Mouse (Mus musculus): Measurements from ENCODE around the gene Pbrm1. TPM values are rescaled to one million over a fixed set of nuclear protein-coding genes. Genes with fewer than 3 reads are reported as not detected.

Gene Pbrm1
- total RNA-seq, 2 experiments from 2014 or later, result 34.8 to 37.0 TPM

DNA sequence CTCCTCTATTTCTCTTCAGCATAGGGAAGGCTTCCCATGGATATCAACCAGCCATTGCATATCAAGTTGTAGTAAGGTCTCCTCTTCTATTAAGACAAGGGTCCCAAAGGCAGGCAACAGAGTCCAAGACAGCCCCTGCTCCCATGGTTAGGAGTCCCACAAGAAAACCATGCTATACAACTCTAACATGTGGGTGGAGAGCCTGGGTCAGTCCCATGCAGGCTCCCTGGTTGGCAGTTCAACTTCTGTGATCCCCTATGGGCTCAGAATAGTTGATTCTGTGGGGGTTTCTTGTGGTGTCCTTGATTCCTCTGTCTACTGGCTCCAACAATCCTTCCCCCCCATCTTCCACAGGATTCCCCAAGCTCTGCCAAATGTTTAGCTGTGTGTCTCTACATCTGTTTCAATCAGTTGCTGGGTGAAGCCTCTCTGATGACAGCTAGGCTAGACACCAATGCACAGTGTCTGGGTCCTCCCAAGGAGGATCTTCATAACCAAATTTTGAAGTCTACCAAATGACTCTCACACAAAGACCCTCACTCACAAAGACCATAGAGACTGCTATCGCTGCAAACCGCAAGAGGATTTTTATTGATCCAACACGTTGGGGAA is 59.8 kb downstream of the Pbrm1 start:
- intact Hi-C loops (cut with DNase I), result no loop called here
- no peak for DNase-seq

- no peak for DNase-seq
- intact Hi-C loops (cut with DNase I), result no loop called here
Observed at GRCm38 (mm10) chr14:31079313-31080028, 60.5 kb downstream of the Pbrm1 start.

- intact Hi-C loops (cut with DNase I), result no loop called here
- no peak for DNase-seq
Observed at GRCm38 (mm10) chr14:31081147-31081546, 62.2 kb downstream of the Pbrm1 start.

DNA sequence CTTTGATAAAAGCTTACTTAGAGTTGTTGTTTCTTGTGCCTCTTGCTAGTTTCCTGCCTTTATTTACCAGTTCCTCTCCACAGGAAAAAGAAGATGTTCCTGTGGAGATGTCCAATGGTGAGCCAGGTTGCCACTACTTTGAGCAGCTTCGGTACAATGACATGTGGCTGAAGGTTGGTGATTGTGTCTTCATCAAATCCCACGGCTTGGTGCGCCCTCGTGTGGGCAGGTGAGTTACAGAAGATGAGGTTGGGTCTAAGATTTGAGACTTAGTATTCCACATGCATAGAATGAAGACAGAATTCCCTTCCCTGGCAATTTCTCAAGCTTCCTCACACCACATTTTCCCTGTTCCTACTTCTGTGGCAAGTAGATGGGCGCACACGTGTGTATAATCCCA is 68.5 kb downstream of the Pbrm1 start:
- DNase-seq, result no peak
- intact Hi-C loops (cut with DNase I), result no loop called here

- no peak for DNase-seq
- intact Hi-C loops (cut with DNase I), result no loop called here
Observed at GRCm38 (mm10) chr14:31088515-31088914, 69.6 kb downstream of the Pbrm1 start.

DNA sequence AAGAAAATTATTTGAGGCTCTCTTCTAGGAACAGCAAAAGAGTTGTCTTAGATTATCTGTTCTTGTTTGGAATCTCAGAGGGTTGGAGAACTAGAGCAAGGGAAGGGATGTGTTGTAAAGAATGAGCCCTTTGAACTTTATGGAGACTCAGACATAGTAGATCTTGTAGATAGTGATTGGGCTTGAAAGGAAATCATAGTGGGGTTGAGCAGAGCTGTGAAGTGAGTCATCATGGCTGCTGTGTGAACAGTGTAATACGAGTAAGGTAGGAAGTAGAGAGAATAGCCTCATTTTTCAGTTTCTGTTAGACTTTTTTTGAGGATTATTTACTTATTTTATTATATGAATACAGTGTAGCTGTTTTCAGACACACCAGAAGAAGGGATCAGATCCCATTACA is 71.0 kb downstream of the Pbrm1 start:
- intact Hi-C loops (cut with DNase I), result no loop called here
- no peak for DNase-seq

DNA sequence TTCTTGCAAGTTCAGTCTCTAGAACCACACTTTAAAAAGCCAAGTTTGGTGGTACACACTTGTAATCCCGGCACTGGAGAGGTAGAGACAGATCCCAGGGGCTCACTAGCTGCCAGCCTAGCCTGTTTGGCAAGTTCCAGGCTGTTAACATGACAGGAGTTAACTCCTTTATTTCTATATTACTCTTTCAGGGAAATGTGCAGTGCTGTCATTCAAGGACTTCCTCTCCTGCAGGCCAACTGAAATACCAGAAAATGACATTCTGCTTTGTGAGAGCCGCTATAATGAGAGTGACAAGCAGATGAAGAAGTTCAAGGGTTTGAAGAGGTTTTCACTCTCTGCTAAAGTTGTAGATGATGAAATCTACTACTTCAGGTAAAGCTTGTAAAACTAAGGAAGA is 86.2 kb downstream of the Pbrm1 start:
- no peak for DNase-seq
- intact Hi-C loops (cut with DNase I), result no loop called here

GRCm38 (mm10) chr14:31110613-31111012 is 91.7 kb downstream of the Pbrm1 start:
- intact Hi-C loops (cut with DNase I), result loop anchor here (5.0 kb wide), 1 partner anchor 73 kb away; no protein-coding TSS in a partner anchor
- no peak for DNase-seq

DNA sequence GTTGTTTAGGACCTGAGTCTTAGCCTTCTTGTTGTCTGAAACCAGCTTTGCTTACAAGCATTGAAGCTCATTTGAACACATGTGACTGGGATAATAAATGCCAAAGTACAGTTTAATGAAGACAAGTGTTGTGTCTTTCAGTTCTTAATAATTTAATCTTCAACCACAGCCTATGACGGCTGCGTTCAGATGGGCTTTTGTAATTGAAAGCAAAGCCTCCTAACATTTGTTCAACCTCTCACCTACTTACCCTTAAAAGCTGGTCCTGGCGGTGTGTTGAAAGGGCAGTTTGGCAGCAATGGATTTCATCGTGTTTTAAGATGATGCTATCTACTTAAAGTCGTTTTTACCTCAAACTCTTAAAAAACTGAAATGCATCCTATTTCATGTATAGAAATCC is 93.2 kb downstream of the Pbrm1 start:
- DNase-seq, result no peak
- intact Hi-C loops (cut with DNase I), result loop anchor here (5.0 kb wide), 1 partner anchor 75 kb away; no protein-coding TSS in a partner anchor

- intact Hi-C loops (cut with DNase I), result loop anchor here (5.0 kb wide), 1 partner anchor 77 kb away; no protein-coding TSS in a partner anchor
- DNase-seq, result no peak
Observed at GRCm38 (mm10) chr14:31114011-31114410, 95.1 kb downstream of the Pbrm1 start.

- no peak for DNase-seq
- intact Hi-C loops (cut with DNase I), result no loop called here
Observed at GRCm38 (mm10) chr14:31115522-31115921, 96.6 kb downstream of the Pbrm1 start.

DNA sequence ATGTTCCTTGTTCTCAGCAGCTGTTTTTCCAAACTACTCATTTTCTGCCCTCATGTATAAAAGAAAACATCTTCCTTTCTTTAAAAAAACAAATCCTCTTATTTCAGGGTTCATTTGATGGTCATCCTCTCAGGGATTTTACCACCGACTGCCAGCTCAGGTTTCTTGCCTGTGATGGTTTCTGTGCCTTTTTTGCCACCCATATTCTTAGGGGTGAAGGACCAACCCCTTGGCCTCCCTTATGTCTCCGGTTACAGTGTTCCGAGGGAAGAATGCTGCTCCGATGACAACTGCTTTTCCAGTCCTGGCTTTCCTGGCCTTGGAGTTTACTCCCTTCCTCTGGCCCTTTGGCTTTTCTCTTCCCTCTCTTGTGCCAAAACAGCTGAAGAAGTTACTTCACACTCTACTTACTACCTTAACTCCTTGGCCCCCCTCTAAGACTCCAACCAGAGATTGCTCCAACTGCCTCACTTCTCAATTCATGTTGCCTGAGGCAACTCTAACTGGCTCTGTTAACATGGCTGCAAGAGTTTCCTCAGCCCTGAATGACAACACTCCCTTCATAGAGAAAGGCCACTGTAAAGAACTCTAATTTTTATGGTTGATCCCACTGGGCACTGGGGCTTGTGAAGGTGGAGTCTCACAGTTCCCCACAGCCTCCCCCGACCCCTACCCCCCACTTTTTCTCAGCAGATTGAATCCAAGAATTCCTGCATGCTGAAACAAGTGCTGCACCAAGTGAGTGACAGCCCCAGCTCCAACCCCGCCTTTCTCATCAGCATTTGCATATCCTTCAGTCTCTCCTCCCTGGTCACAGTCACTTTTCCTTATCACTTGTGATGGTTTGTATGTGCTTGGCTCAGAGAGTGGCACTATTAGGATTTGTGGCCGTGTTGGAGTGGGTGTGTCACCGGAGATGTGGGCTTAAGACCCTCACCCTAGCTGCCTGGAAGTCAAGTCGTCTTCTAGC is 106.5 kb downstream of the Pbrm1 start:
- DNase-seq, result no peak

DNA sequence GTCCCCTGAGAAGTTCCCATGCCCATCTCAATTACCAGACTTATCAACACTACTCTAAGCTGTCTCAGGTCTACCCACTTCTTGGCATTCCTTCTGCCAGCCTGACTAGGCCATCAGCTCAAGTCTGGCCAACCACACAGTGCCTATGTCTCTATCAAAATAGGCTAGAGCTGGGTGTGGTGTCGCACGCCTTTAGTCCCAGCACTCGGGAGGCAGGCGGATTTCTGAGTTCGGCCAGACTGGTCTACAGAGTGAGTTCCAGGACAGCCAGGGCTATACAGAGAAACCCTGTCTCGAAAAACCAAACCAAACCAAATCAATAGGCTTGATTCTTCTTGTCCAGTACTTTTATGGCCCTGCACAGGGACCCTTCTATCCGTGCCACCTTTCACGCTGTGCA is 107.9 kb downstream of the Pbrm1 start:
- no peak for DNase-seq
- intact Hi-C loops (cut with DNase I), result no loop called here

More for the DNA sequence above, 106.5 kb downstream of the Pbrm1 start:
- intact Hi-C loops (cut with DNase I), result no loop called here

GRCm38 (mm10) chr14:31128101-31128825 is 109.3 kb downstream of the Pbrm1 start:
- no peak for DNase-seq
- intact Hi-C loops (cut with DNase I), result no loop called here

DNA sequence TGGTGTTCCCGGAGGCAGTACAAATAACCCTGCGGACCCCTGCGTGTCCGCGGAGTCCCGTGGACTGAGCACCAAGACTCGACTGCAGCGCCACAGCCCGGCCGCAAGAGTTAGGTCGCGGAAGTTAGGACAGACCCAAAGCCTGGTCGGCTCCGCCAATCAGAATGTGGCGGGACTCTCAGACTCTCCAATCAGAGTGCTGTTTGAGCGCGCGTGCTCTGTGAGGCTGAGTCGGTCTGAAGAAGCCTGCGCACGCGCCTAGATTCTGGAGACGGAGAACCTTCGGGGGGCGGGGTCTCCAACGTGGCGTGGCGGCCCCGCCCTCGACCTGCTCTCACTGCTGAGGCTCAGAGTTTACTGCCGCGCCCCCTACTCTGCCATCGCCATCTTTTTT is 109.9 kb downstream of the Pbrm1 start, which contains the start of gene Smim4:
Gene Smim4, minus strand, starts transcription at position 131 of the 394 bp plus-strand sequence.
- intact Hi-C loops (cut with DNase I), result no loop called here
- peak; percentile 91 to 95 for DNase-seq

- peak in 1 of 2 experiments; percentile 11 for DNase-seq
- intact Hi-C loops (cut with DNase I), result loop anchor here (5.0 kb wide), 1 partner anchor 58 kb away; no protein-coding TSS in a partner anchor
Observed at GRCm38 (mm10) chr14:31129326-31130235, 110.6 kb downstream of the Pbrm1 start.

DNA sequence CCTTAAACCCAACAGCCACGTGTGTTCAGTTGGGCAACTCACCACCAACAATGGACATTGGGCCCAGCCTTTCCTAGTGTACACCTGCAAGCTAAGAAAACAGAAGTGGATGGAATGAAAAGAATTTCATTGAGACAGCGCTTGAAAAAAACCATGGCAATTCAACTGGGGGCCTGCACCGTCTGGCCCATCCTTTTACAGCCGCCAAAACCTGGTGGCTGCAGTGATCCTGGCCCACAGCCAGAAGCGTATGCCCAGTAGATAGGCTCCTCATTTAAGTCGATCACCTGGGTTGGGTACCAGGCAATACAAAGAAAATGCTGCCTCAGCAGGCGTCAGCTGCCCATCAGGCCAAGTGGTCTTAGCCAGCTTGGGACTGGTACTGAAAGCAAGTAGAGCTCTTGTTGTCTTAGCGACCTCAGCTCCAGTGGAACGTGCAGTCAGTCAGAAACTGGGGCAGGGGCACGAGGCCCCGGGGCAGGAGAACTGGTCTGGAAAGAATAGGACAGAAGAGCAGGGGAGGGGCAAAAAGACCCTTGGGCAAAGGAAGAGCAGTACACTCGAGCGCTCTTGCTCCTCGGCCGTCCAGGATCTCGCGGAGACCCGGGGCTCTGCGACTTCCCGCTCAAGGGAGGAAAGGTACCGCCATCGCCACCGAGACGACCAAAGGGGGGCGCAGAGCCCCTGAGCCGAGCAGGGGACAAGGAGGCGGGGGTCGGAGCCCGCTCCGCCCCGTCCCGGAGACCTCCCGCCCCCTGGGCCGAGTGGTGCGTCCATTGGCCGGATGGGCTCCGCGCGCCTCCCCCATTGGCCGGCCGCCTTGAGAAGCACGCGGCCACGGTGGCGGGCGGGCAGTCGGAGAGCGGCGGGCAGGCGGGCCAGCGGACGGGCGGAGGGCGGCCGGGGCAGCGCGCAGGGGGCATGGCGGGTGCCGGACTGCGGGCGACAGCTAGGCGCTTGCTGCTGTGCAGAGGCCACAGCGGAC is 111.6 kb downstream of the Pbrm1 start, which contains the start of gene Nt5dc2:
Gene Nt5dc2, plus strand, starts transcription at position 818 of the 985 bp plus-strand sequence.
- peak; percentile 81 to 86 for DNase-seq
- intact Hi-C loops (cut with DNase I), result loop anchor here (5.0 kb wide), 1 partner anchor 57 kb away; no protein-coding TSS in a partner anchor

All from gastrocnemius, postnatal 36 days (tissue).